Mouse (Mus musculus) forebrain, embryonic 11.5 days (tissue): ENCODE results near the gene Chst11. TPM values are rescaled to one million over a fixed set of nuclear protein-coding genes. Genes with fewer than 3 reads are reported as not detected.

ENCODE experiments used
- ATAC-seq: fragments of 200-750 bp; cut with Nextera tagmentation; replicated peaks from 2 replicates; pipeline ENCODE4 v1.8.0; 2017; ENCODE audit warnings: moderate TSS enrichment; ENCODE audit not compliant: low FRiP score
- DNase-seq: peaks from one replicate; pipeline ENCODE4 v3.0.0-alpha.2; 2017; ENCODE audit warnings: low spot score
- H3K27ac ChIP-seq: fragments of 300-500 bp; sonication (generic); 2 replicates; pipeline ENCODE4 v1.5.1; 2014; ENCODE audit warnings: low read depth, low read length
- H3K27me3 ChIP-seq: fragments of 300-500 bp; sonication (generic); 2 replicates; pipeline ENCODE4 v1.6.1; 2014; ENCODE audit warnings: mild to moderate bottlenecking, low read length, mixed read lengths; ENCODE audit not compliant: control insufficient read depth, insufficient read depth
- H3K36me3 ChIP-seq: fragments of 300-500 bp; sonication (generic); 2 replicates; pipeline ENCODE4 v1.6.1; 2014; ENCODE audit warnings: mild to moderate bottlenecking, low read length, moderate library complexity, mixed read lengths; ENCODE audit not compliant: control insufficient read depth, insufficient read depth
- H3K4me1 ChIP-seq: fragments of 300-500 bp; sonication (generic); replicated peaks from 2 replicates; pipeline ENCODE4 v1.6.1; 2014; ENCODE audit warnings: low read length, mixed read lengths; ENCODE audit not compliant: control insufficient read depth, insufficient read depth
- H3K4me2 ChIP-seq: fragments of 300-500 bp; sonication (generic); 2 replicates; pipeline ENCODE4 v1.6.1; 2014; ENCODE audit warnings: low read depth, mild to moderate bottlenecking, low read length, moderate library complexity, mixed read lengths; ENCODE audit not compliant: severe bottlenecking
- H3K4me3 ChIP-seq: fragments of 300-500 bp; sonication (generic); 2 replicates; pipeline ENCODE4 v1.5.1; 2014; ENCODE audit warnings: low read depth, low read length
- H3K9ac ChIP-seq: fragments of 300-500 bp; sonication (generic); 2 replicates; pipeline ENCODE4 v1.6.1; 2014; ENCODE audit warnings: low read length
- H3K9me3 ChIP-seq: fragments of 300-500 bp; sonication (generic); 2 replicates; pipeline ENCODE4 v1.6.1; 2016; ENCODE audit warnings: low read length, mixed read lengths; ENCODE audit not compliant: control insufficient read depth
- WGBS: fragments of 180-500 bp; shearing (Covaris S2); extraction: QIAGEN DNeasy Blood & Tissue Kit; methylation state at CpG from one replicate; pipeline ENCODE4 v1.1.7; 2014; 5-methylcytosine and 5-hydroxymethylcytosine counted together
- polyA plus RNA-seq: library from polyadenylated mRNA; unstranded; fragments of >200 nt; fragmentation: Nextera tagmentation; extraction: Ambion mirVana; gene quantifications from 2 replicates; pipeline ENCODE4 v1.2.1, GENCODE M21; 2014

The Chst11 gene
- polyA plus RNA-seq, 1 experiment from 2014 or later, result 1.9 TPM

- Histone ChIP-seq H3K4me1 (peaks cover 16% of the 10 kb centered on the region; the same call in 1 of the 2 replicates), H3K9me3 (no peaks in the 10 kb centered on the region), H3K4me2 (no peak overlapping the region), H3K27me3 (no peaks in the 10 kb centered on the region), H3K4me3 (no peak overlapping the region), H3K36me3 (no peaks in the 10 kb centered on the region), H3K9ac (no peak overlapping the region), H3K27ac (no peak overlapping the region)
- no peak for ATAC-seq
- no peak for DNase-seq
- WGBS, result 89% methylated on average over 13 of the region's 13 CpGs
Observed at GRCm38 (mm10) chr10:83016779-83017178, 31.5 kb downstream of the Chst11 start.

- no peak overlapping the region for H3K4me3 ChIP-seq
- no peaks in the 10 kb centered on the region for H3K36me3 ChIP-seq
- DNase-seq, result no peak
- H3K9ac ChIP-seq, result no peak overlapping the region
- peaks cover 16% of the 10 kb centered on the region; the same call in 1 of the 2 replicates for H3K4me1 ChIP-seq
- no peaks in the 10 kb centered on the region for H3K27me3 ChIP-seq
- H3K9me3 ChIP-seq, result no peaks in the 10 kb centered on the region
- H3K27ac ChIP-seq, result no peak overlapping the region
- ATAC-seq, result no peak
- no peak overlapping the region for H3K4me2 ChIP-seq
- WGBS, result 87% methylated on average over 21 of the region's 21 CpGs
Observed at GRCm38 (mm10) chr10:83017760-83018498, 32.6 kb downstream of the Chst11 start.

GRCm38 (mm10) chr10:83018521-83018920 lies 33.2 kb downstream of the Chst11 start:
- no peak for ATAC-seq
- Histone ChIP-seq H3K9ac (no peak overlapping the region), H3K36me3 (no peaks in the 10 kb centered on the region), H3K4me1 (peaks cover 16% of the 10 kb centered on the region; the same call in 1 of the 2 replicates), H3K9me3 (no peaks in the 10 kb centered on the region), H3K4me2 (no peak overlapping the region), H3K4me3 (no peak overlapping the region), H3K27me3 (no peaks in the 10 kb centered on the region), H3K27ac (no peak overlapping the region)
- WGBS, result 51% methylated on average over 5 of the region's 5 CpGs
- DNase-seq, result no peak

GRCm38 (mm10) chr10:83019497-83020270 lies 34.4 kb downstream of the Chst11 start:
- peak overlapping the region; percentile 51; the same call in 1 of the 2 replicates for H3K27ac ChIP-seq
- H3K4me1 ChIP-seq, result peaks cover 16% of the 10 kb centered on the region; the same call in 1 of the 2 replicates
- H3K36me3 ChIP-seq, result no peaks in the 10 kb centered on the region
- H3K4me2 ChIP-seq, result peak overlapping the region; percentile 26; the same call in 1 of the 2 replicates
- H3K4me3 ChIP-seq, result no peak overlapping the region; the same call in 1 of the 2 replicates
- H3K27me3 ChIP-seq, result no peaks in the 10 kb centered on the region
- H3K9ac ChIP-seq, result peak overlapping the region; percentile 50
- H3K9me3 ChIP-seq, result no peaks in the 10 kb centered on the region
- 26% methylated on average over 19 of the region's 19 CpGs for WGBS
- ATAC-seq (peak; percentile 75), DNase-seq (peak; percentile 79)

GRCm38 (mm10) chr10:83022616-83023015 lies 37.3 kb downstream of the Chst11 start:
- no peak for ATAC-seq
- Histone ChIP-seq H3K27me3 (no peaks in the 10 kb centered on the region), H3K27ac (no peak overlapping the region), H3K4me2 (no peak overlapping the region), H3K36me3 (no peaks in the 10 kb centered on the region), H3K4me1 (peaks cover 16% of the 10 kb centered on the region; the same call in 1 of the 2 replicates), H3K4me3 (no peak overlapping the region), H3K9ac (no peak overlapping the region), H3K9me3 (no peaks in the 10 kb centered on the region)
- WGBS, result 89% methylated on average over 1 of the region's 1 CpGs
- DNase-seq, result no peak

- H3K4me1 ChIP-seq, result no peaks in the 10 kb centered on the region
- H3K9ac ChIP-seq, result no peak overlapping the region
- no peaks in the 10 kb centered on the region for H3K9me3 ChIP-seq
- ATAC-seq (no peak), DNase-seq (no peak)
- no peak overlapping the region for H3K27ac ChIP-seq
- no peak overlapping the region for H3K4me3 ChIP-seq
- 95% methylated on average over 5 of the region's 5 CpGs for WGBS
- no peaks in the 10 kb centered on the region for H3K27me3 ChIP-seq
- H3K4me2 ChIP-seq, result no peak overlapping the region
- no peaks in the 10 kb centered on the region for H3K36me3 ChIP-seq
Observed at GRCm38 (mm10) chr10:83026174-83026573, 40.9 kb downstream of the Chst11 start.

GRCm38 (mm10) chr10:83027673-83028072 lies 42.4 kb downstream of the Chst11 start:
- 94% methylated on average over 6 of the region's 6 CpGs for WGBS
- H3K4me3 ChIP-seq, result no peak overlapping the region
- no peak for ATAC-seq

GRCm38 (mm10) chr10:83030103-83030661 lies 44.9 kb downstream of the Chst11 start:
- Histone ChIP-seq H3K9ac (no peak overlapping the region), H3K4me3 (no peak overlapping the region), H3K4me1 (no peaks in the 10 kb centered on the region), H3K9me3 (no peaks in the 10 kb centered on the region), H3K27ac (no peak overlapping the region), H3K36me3 (no peaks in the 10 kb centered on the region), H3K4me2 (no peak overlapping the region), H3K27me3 (no peaks in the 10 kb centered on the region)
- no peak for DNase-seq
- no peak for ATAC-seq
- 78% methylated on average over 5 of the region's 5 CpGs for whole genome bisulfite sequencing

More at GRCm38 (mm10) chr10:83027673-83028072, 42.4 kb downstream of the Chst11 start:
- no peaks in the 10 kb centered on the region for H3K9me3 ChIP-seq
- no peaks in the 10 kb centered on the region for H3K4me1 ChIP-seq
- no peak overlapping the region for H3K27ac ChIP-seq
- H3K4me2 ChIP-seq, result no peak overlapping the region
- no peak for DNase-seq
- no peaks in the 10 kb centered on the region for H3K27me3 ChIP-seq
- no peaks in the 10 kb centered on the region for H3K36me3 ChIP-seq
- no peak overlapping the region for H3K9ac ChIP-seq
